Mouse (Mus musculus) left cerebral cortex, postnatal 25 days (tissue): ENCODE results near the gene Ms4a13. TPM values are rescaled to one million over a fixed set of nuclear protein-coding genes. Genes with fewer than 3 reads are reported as not detected.

Experiments used
- total RNA-seq, 2 experiments: library from RNA; stranded (reverse); gene quantifications; 2 replicates each; pipeline ENCODE4 v1.2.3; 2021

Gene Ms4a13
- total RNA-seq, 2 experiments from 2014 or later, result not detected

Other genes with a start within 250 kb of the Ms4a13 start
- 1 to 10 TPM; 7.0 to 8.7 TPM for gene Ccdc86, start 247.5 kb downstream of the Ms4a13 start, total RNA-seq
- not detected for gene Ms4a10, start 222.1 kb downstream of the Ms4a13 start, total RNA-seq
- not detected for gene Ms4a15, start 203.5 kb downstream of the Ms4a13 start, total RNA-seq
- gene Ms4a18, start 178.7 kb downstream of the Ms4a13 start, total RNA-seq, result not detected
- gene Ms4a8a, start 115.6 kb downstream of the Ms4a13 start, total RNA-seq, result not detected
- gene 1700017D01Rik, start 65.9 kb downstream of the Ms4a13 start, total RNA-seq, result not detected
- gene 1700025F22Rik, start 31.4 kb downstream of the Ms4a13 start, total RNA-seq, result not detected
- gene Ms4a12, start 35.7 kb upstream of the Ms4a13 start, total RNA-seq, result not detected
- not detected for gene Ms4a1, start 69.5 kb upstream of the Ms4a13 start, total RNA-seq
- not detected for gene Ms4a5, start 87.1 kb upstream of the Ms4a13 start, total RNA-seq
- not detected for gene Ms4a14, start 117.7 kb upstream of the Ms4a13 start, total RNA-seq
- under 1 TPM; 0.34 to 0.53 TPM for gene Ms4a7, start 139.4 kb upstream of the Ms4a13 start, total RNA-seq
- 1 to 10 TPM in 1 of 2 experiments, under 1 TPM in 1; 0.69 to 1.2 TPM for gene Ms4a4a, start 178.8 kb upstream of the Ms4a13 start, total RNA-seq
- gene Ms4a4c, start 208.0 kb upstream of the Ms4a13 start, total RNA-seq, result not detected
- gene Ms4a4b, start 246.8 kb upstream of the Ms4a13 start, total RNA-seq, result under 1 TPM in 1 of 2 experiments, not detected in 1; 0.57 TPM